Comparison of ENCODE assay signal across 8 mouse cellular contexts in the genomic region with DNA sequence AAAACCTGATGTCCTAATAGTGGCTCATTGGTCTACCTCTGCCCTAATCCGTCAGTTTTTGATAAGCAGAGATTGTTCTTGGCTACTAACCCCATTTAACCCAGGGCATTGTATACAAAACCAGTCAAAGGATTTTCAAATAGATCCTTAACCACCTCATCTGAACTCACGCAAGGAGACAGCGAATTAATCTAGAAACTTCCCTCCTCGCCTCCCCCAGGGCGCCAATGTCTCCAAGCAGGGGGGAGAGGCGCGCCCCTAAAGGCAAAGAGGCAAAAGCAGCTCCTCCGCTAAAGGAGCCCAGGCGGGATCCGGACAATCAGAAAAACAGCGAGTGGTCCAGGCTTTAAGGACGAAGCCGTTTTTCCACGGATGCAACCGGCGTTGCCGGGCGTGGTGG. TPM values are rescaled to one million over a fixed set of nuclear protein-coding genes. Genes with fewer than 3 reads are reported as not detected.
DNase-seq lines count a peak whose midpoint lies in the region; ATAC-seq and TF ChIP-seq lines count a peak whose summit lies in the region.

No protein-coding gene starts in this region.

- H3K4me1 ChIP-seq in embryonic facial prominence, embryonic 14.5 days (ENCODE audit: control insufficient read depth, insufficient read depth, low read length): peaks cover 11% of the 10 kb centered on the region
- 0 out of 2 replicates have a peak, but pooled peaks cover 3% of the 10 kb centered on the region for H3K4me1 ChIP-seq in intestine, postnatal 0 days (replicated peaks; ENCODE audit: control insufficient read depth, insufficient read depth, low read length)
- H3K4me1 ChIP-seq in neural tube, embryonic 13.5 days (replicated peaks): peaks cover 32% of the 10 kb centered on the region

- peak overlapping the region; percentile 95 for H3K9ac ChIP-seq in embryonic facial prominence, embryonic 14.5 days (ENCODE audit: low read depth, low read length)
- peak overlapping the region; percentile 92 for H3K9ac ChIP-seq in intestine, postnatal 0 days (ENCODE audit: low read depth, low read length)
- H3K9ac ChIP-seq in neural tube, embryonic 13.5 days: peak overlapping the region; percentile 95

- TF ChIP-seq CTCF in intestine, postnatal 0 days (IDR thresholded peaks at IDR 0.05; ENCODE audit: low read depth): peak; percentile 29; the same call in 1 of the 2 replicates

- H3K4me3 ChIP-seq in embryonic facial prominence, embryonic 14.5 days (ENCODE audit: low read depth, low read length): peak overlapping the region; percentile 85
- H3K4me3 ChIP-seq in intestine, postnatal 0 days (ENCODE audit: low read depth, low read length): peak overlapping the region; percentile 71
- H3K4me3 ChIP-seq in neural tube, embryonic 13.5 days: peak overlapping the region; percentile 96

- no peaks in the 10 kb centered on the region for H3K9me3 ChIP-seq in embryonic facial prominence, embryonic 14.5 days (ENCODE audit: control insufficient read depth, low read length)
- H3K9me3 ChIP-seq in intestine, postnatal 0 days (ENCODE audit: control insufficient read depth): no peaks in the 10 kb centered on the region
- no peaks in the 10 kb centered on the region for H3K9me3 ChIP-seq in neural tube, embryonic 13.5 days

- H3K36me3 ChIP-seq in embryonic facial prominence, embryonic 14.5 days (ENCODE audit: control insufficient read depth, insufficient read depth, low read length): peaks cover 13% of the 10 kb centered on the region; the same call in 1 of the 2 replicates
- H3K36me3 ChIP-seq in intestine, postnatal 0 days (ENCODE audit: control insufficient read depth, insufficient read depth): 0 out of 2 replicates have a peak, but pooled peaks cover 3% of the 10 kb centered on the region
- H3K36me3 ChIP-seq in neural tube, embryonic 13.5 days: no peaks in the 10 kb centered on the region

- peak; percentile 10 for ATAC-seq in embryonic facial prominence, embryonic 14.5 days (ENCODE audit: low read depth)
- no peak; the same call in 1 of the 2 replicates for ATAC-seq in intestine, postnatal 0 days
- ATAC-seq in neural tube, embryonic 13.5 days (ENCODE audit: low read depth): peak; percentile 55; the same call in 1 of the 2 replicates

- H3K4me2 ChIP-seq in embryonic facial prominence, embryonic 14.5 days (ENCODE audit: low read depth, low read length): peak overlapping the region; percentile 79
- peak overlapping the region; percentile 78 for H3K4me2 ChIP-seq in intestine, postnatal 0 days (replicated peaks; ENCODE audit: low read depth)
- peak overlapping the region; percentile 91 for H3K4me2 ChIP-seq in neural tube, embryonic 13.5 days

- 1% methylated on average over 18 of the region's 18 CpGs for WGBS in embryonic facial prominence, embryonic 14.5 days
- under 1% methylated on average over 18 of the region's 18 CpGs for WGBS in intestine, postnatal 0 days
- 1% methylated on average over 18 of the region's 18 CpGs for WGBS in neural tube, embryonic 13.5 days

- peak overlapping the region; percentile 99 for H3K27ac ChIP-seq in embryonic facial prominence, embryonic 14.5 days (replicated peaks; ENCODE audit: low read depth, low read length)
- peak overlapping the region; percentile 97 for H3K27ac ChIP-seq in intestine, postnatal 0 days (ENCODE audit: low read depth, low read length)
- peak overlapping the region; percentile 99 for H3K27ac ChIP-seq in neural tube, embryonic 13.5 days (replicated peaks)

- H3K27me3 ChIP-seq in embryonic facial prominence, embryonic 14.5 days (replicated peaks; ENCODE audit: control insufficient read depth, insufficient read depth, low read length): no peaks in the 10 kb centered on the region
- no peaks in the 10 kb centered on the region for H3K27me3 ChIP-seq in intestine, postnatal 0 days (replicated peaks; ENCODE audit: control insufficient read depth, insufficient read depth, low read length)
- no peaks in the 10 kb centered on the region for H3K27me3 ChIP-seq in neural tube, embryonic 13.5 days

- DNase-seq in layer of hippocampus, adult 9-11 months: peak; percentile 35
- no peak for DNase-seq in layer of hippocampus, adult 11-12 months (ENCODE audit: low spot score)
- no peak for DNase-seq in embryonic facial prominence, embryonic 14.5 days (ENCODE audit: low spot score)
- DNase-seq in layer of hippocampus, postnatal 14 days (ENCODE audit: low spot score in 2 of 2): no peak
- DNase-seq in right cerebral cortex, adult 2 months (ENCODE audit: low spot score in 2 of 2): no peak
- no peak for DNase-seq in urinary bladder, adult 18-20 months (ENCODE audit: low spot score in 2 of 2)

RNA-seq across cellular contexts. Expression of a gene that starts 0.6 kb away (rescaled TPM):
- 450 and 475 TPM in 2 replicates for polyA plus RNA-seq in embryonic facial prominence, embryonic 14.5 days (2014; fragmentation: Nextera tagmentation; extraction: Ambion mirVana)
- polyA plus RNA-seq in intestine, postnatal 0 days (2015; fragmentation: Nextera tagmentation; extraction: Ambion mirVana): 264 and 269 TPM in 2 replicates
- polyA plus RNA-seq in neural tube, embryonic 13.5 days (2015; fragmentation: Nextera tagmentation; extraction: Ambion mirVana): 448 and 456 TPM in 2 replicates
- total RNA-seq in layer of hippocampus, postnatal 14 days (2021): 100 to 1,000 TPM; 138 to 149 TPM

RNA-seq across cellular contexts. Expression of a gene that starts 22.8 kb away (rescaled TPM):
- 847 and 859 TPM in 2 replicates for polyA plus RNA-seq in embryonic facial prominence, embryonic 14.5 days (2014; fragmentation: Nextera tagmentation; extraction: Ambion mirVana)
- polyA plus RNA-seq in intestine, postnatal 0 days (2015; fragmentation: Nextera tagmentation; extraction: Ambion mirVana): 511 and 531 TPM in 2 replicates
- 612 and 618 TPM in 2 replicates for polyA plus RNA-seq in neural tube, embryonic 13.5 days (2015; fragmentation: Nextera tagmentation; extraction: Ambion mirVana)
- 100 to 1,000 TPM; 321 to 339 TPM for total RNA-seq in layer of hippocampus, postnatal 14 days (2021)

RNA-seq across cellular contexts. Expression of a gene that starts 24.9 kb away (rescaled TPM):
- 2,069 and 2,210 TPM in 2 replicates for polyA plus RNA-seq in embryonic facial prominence, embryonic 14.5 days (2014; fragmentation: Nextera tagmentation; extraction: Ambion mirVana)
- polyA plus RNA-seq in intestine, postnatal 0 days (2015; fragmentation: Nextera tagmentation; extraction: Ambion mirVana): 2,460 and 2,644 TPM in 2 replicates
- polyA plus RNA-seq in neural tube, embryonic 13.5 days (2015; fragmentation: Nextera tagmentation; extraction: Ambion mirVana): 2,119 and 2,171 TPM in 2 replicates
- 1,000 to 10,000 TPM; 1,880 to 1,915 TPM for total RNA-seq in layer of hippocampus, postnatal 14 days (2021)

RNA-seq across cellular contexts. Expression of a gene that starts 33.2 kb away (rescaled TPM):
- 15.7 and 18.8 TPM in 2 replicates for polyA plus RNA-seq in embryonic facial prominence, embryonic 14.5 days (2014; fragmentation: Nextera tagmentation; extraction: Ambion mirVana)
- polyA plus RNA-seq in intestine, postnatal 0 days (2015; fragmentation: Nextera tagmentation; extraction: Ambion mirVana): 8.1 and 8.6 TPM in 2 replicates
- 10.9 and 12.2 TPM in 2 replicates for polyA plus RNA-seq in neural tube, embryonic 13.5 days (2015; fragmentation: Nextera tagmentation; extraction: Ambion mirVana)
- total RNA-seq in layer of hippocampus, postnatal 14 days (2021): 10 to 100 TPM; 35.1 to 36.8 TPM

RNA-seq across cellular contexts. Expression of a gene that starts 43.2 kb away (rescaled TPM):
- 61.6 and 69.4 TPM in 2 replicates for polyA plus RNA-seq in embryonic facial prominence, embryonic 14.5 days (2014; fragmentation: Nextera tagmentation; extraction: Ambion mirVana)
- polyA plus RNA-seq in intestine, postnatal 0 days (2015; fragmentation: Nextera tagmentation; extraction: Ambion mirVana): 18.7 and 22.1 TPM in 2 replicates
- polyA plus RNA-seq in neural tube, embryonic 13.5 days (2015; fragmentation: Nextera tagmentation; extraction: Ambion mirVana): 32.1 and 35.9 TPM in 2 replicates
- 1 to 10 TPM; 5.4 to 6.6 TPM for total RNA-seq in layer of hippocampus, postnatal 14 days (2021)
